Comparison of ENCODE assay signal across 8 mouse cellular contexts in genomic region chr14:21847381-21848165, GRCm38 (mm10). TPM values are rescaled to one million over a fixed set of nuclear protein-coding genes. Genes with fewer than 3 reads are reported as not detected.
DNase-seq lines count a peak whose midpoint lies in the region; ATAC-seq and TF ChIP-seq lines count a peak whose summit lies in the region.

No protein-coding gene starts in this region.

- H3K4me3 ChIP-seq in E14TG2a.4 (replicated peaks; ENCODE audit: low read length) (peak overlapping the region; percentile 96), macrophage (ENCODE audit: inconsistent target) (peak overlapping the region; percentile 61)
- H3K4me3 ChIP-seq in heart, embryonic 15.5 days: peak overlapping the region; percentile 81
- H3K4me3 ChIP-seq in small intestine, adult 2 months (ENCODE audit: low read depth, low read length): peak overlapping the region; percentile 63

- peak overlapping the region; percentile 99 for H3K4me2 ChIP-seq in heart, embryonic 15.5 days

- peak overlapping the region; percentile 84 for H3K27ac ChIP-seq in heart, embryonic 15.5 days
- H3K27ac ChIP-seq in macrophage: peak overlapping the region; percentile 69
- H3K27ac ChIP-seq in small intestine, adult 2 months (ENCODE audit: insufficient read depth, low read depth, low read length): peak overlapping the region; percentile 88

- H3K36me3 ChIP-seq in E14TG2a.4 (ENCODE audit: insufficient read depth, low read length) (peaks cover 45% of the 10 kb centered on the region), macrophage (ENCODE audit: inconsistent target) (peaks cover 30% of the 10 kb centered on the region)
- H3K36me3 ChIP-seq in heart, embryonic 15.5 days: peaks cover 41% of the 10 kb centered on the region
- peaks cover 43% of the 10 kb centered on the region for H3K36me3 ChIP-seq in small intestine, adult 2 months (ENCODE audit: control insufficient read depth, insufficient read depth, low read length)

- peak overlapping the region; percentile 79 for H3K9ac ChIP-seq in heart, embryonic 15.5 days

- TF ChIP-seq CTCF in E14TG2a.4 (conservative IDR thresholded peaks at IDR 0.05; ENCODE audit: low read length): no peak
- TF ChIP-seq CTCF in small intestine, adult 2 months (IDR thresholded peaks at IDR 0.05; ENCODE audit: extremely low read depth, insufficient read length, insufficient replicate concordance, low read depth, low read length): peak; percentile 14; the same call in 1 of the 2 replicates

- peak; percentile 74 for DNase-seq in A20 (ENCODE audit: low read depth, low spot score)
- peak; percentile 61 to 63 for DNase-seq in cerebellum, postnatal 36 days
- peak; percentile 59 for DNase-seq in kidney, postnatal 14 days
- no peak for DNase-seq in ovary, adult 18-20 months (ENCODE audit: low spot score)

- under 1% methylated on average over 50 of the region's 50 CpGs for WGBS in heart, embryonic 15.5 days
- 2% methylated on average over 50 of the region's 50 CpGs for WGBS in macrophage (ENCODE audit: missing documents)
- 1% methylated on average over 50 of the region's 50 CpGs for WGBS in small intestine, adult 2 months

- ATAC-seq in heart, embryonic 15.5 days (replicated peaks; ENCODE audit: insufficient number of reproducible peaks, insufficient read depth, low FRiP score, low read depth): peak; percentile 24

- no peaks in the 10 kb centered on the region for H3K9me3 ChIP-seq in E14TG2a.4 (ENCODE audit: low read length)
- no peaks in the 10 kb centered on the region for H3K9me3 ChIP-seq in heart, embryonic 15.5 days (replicated peaks)

- H3K4me1 ChIP-seq in E14TG2a.4 (replicated peaks; ENCODE audit: low read depth, low read length): peaks cover 75% of the 10 kb centered on the region
- H3K4me1 ChIP-seq in heart, embryonic 15.5 days (replicated peaks): peaks cover 37% of the 10 kb centered on the region
- H3K4me1 ChIP-seq in small intestine, adult 2 months (ENCODE audit: control insufficient read depth, insufficient read depth, insufficient read length, low read length): peaks cover 4% of the 10 kb centered on the region; the same call in 1 of the 2 replicates

- peaks cover 11% of the 10 kb centered on the region for H3K27me3 ChIP-seq in E14TG2a.4 (ENCODE audit: insufficient read depth, low read length)
- no peaks in the 10 kb centered on the region for H3K27me3 ChIP-seq in heart, embryonic 15.5 days
- H3K27me3 ChIP-seq in small intestine, adult 2 months (ENCODE audit: control insufficient read depth, insufficient read depth, low read length): no peaks in the 10 kb centered on the region

- H3K79me2 ChIP-seq in macrophage (ENCODE audit: inconsistent target): peaks cover 32% of the 10 kb centered on the region; the same call in 1 of the 2 replicates

- no peak for TF ChIP-seq POLR2A in small intestine, adult 2 months (IDR thresholded peaks at IDR 0.05; ENCODE audit: low read depth, low read length)

RNA-seq across cellular contexts. Expression of gene Comtd1, which starts 1.2 kb away (rescaled TPM):
- polyA plus RNA-seq in heart, embryonic 15.5 days (2015; fragmentation: Nextera tagmentation; extraction: Ambion mirVana): 35.1 and 38.1 TPM in 2 replicates
- 10 to 100 TPM in 22 of 26 experiments, 1 to 10 TPM in 4; 5.4 to 30.4 (median 18.9) TPM for total RNA-seq in macrophage (2018; cell fraction: chromatin; rRNA removed)
- total RNA-seq in macrophage (2018; cell fraction: cytosol; rRNA removed): 10 to 100 TPM; 26.9 to 54.3 (median 43.4) TPM
- total RNA-seq in macrophage (2018; cell fraction: nucleus; rRNA removed): 10 to 100 TPM in 25 of 26 experiments, 1 to 10 TPM in 1; 9.2 to 42.0 (median 25.0) TPM
- 7.5 to 38.3 TPM (median 24.5 TPM) in 3 replicates for polyA plus RNA-seq in macrophage (2018)
- 58.7 and 137 TPM in 2 replicates for polyA plus RNA-seq in small intestine, adult 2 months (2012; rRNA removed)

RNA-seq across cellular contexts. Expression of gene Vdac2, which starts 22.5 kb away (rescaled TPM):
- 435 and 491 TPM in 2 replicates for polyA plus RNA-seq in heart, embryonic 15.5 days (2015; fragmentation: Nextera tagmentation; extraction: Ambion mirVana)
- total RNA-seq in macrophage (2018; cell fraction: chromatin; rRNA removed): 100 to 1,000 TPM in 25 of 26 experiments, 10 to 100 TPM in 1; 94.3 to 365 (median 256) TPM
- 100 to 1,000 TPM; 191 to 292 (median 238) TPM for total RNA-seq in macrophage (2018; cell fraction: cytosol; rRNA removed)
- 100 to 1,000 TPM in 24 of 26 experiments, 10 to 100 TPM in 2; 94.1 to 222 (median 173) TPM for total RNA-seq in macrophage (2018; cell fraction: nucleus; rRNA removed)
- 247 to 425 TPM (median 316 TPM) in 3 replicates for polyA plus RNA-seq in macrophage (2018)
- 131 and 371 TPM in 2 replicates for polyA plus RNA-seq in small intestine, adult 2 months (2012; rRNA removed)
